Mouse (Mus musculus) Patski (cell line): ENCODE data around the gene Cpt2. TPM values are rescaled to one million over a fixed set of nuclear protein-coding genes. Genes with fewer than 3 reads are reported as not detected.

Experiments used
- ATAC-seq: fragments of 100-300 bp; one replicate; pipeline ENCODE4 v1.8.0; 2021
- CTCF ChIA-PET: fragments of 350-600 bp; sonication (Branson Sonifier 250); formaldehyde crosslinking; loops from one replicate; lab custom pipeline; 2022; ENCODE audit warnings: inconsistent platforms; lab: Charles Lee
- POLR2A ChIA-PET: fragments of 350-600 bp; sonication (Branson Sonifier 250); formaldehyde crosslinking; loops from one replicate; lab custom pipeline; 2022; ENCODE audit warnings: antibody characterized with exemption, inconsistent platforms; lab: Charles Lee
- DNase-seq: peaks from one replicate; pipeline ENCODE4 v3.0.0-alpha.2; 2011; ENCODE audit warnings: low read depth, low spot score
- H3K27me3 ChIP-seq: fragments of 371-371 bp; one replicate; pipeline ENCODE4 v1.5.1; 2021
- CTCF ChIP-seq: fragments of 100-300 bp; IDR thresholded peaks from one replicate; pipeline ENCODE4 v1.5.1; 2021
- in situ Hi-C: fragments of 300-500 bp; cut with MboI; formaldehyde crosslinking; loops from 3 replicates; pipeline ENCODE4 v1.11.1; 2018; ENCODE audit warnings: low pct_unique_long_range_greater_than_20kb, mixed read lengths
- polyA plus RNA-seq: library from polyadenylated mRNA; unstranded; gene quantifications from one replicate; pipeline ENCODE4 v1.2.3, GENCODE M21; 2021

The Cpt2 gene
- polyA plus RNA-seq, 1 experiment from 2014 or later = 46.6 TPM

DNA sequence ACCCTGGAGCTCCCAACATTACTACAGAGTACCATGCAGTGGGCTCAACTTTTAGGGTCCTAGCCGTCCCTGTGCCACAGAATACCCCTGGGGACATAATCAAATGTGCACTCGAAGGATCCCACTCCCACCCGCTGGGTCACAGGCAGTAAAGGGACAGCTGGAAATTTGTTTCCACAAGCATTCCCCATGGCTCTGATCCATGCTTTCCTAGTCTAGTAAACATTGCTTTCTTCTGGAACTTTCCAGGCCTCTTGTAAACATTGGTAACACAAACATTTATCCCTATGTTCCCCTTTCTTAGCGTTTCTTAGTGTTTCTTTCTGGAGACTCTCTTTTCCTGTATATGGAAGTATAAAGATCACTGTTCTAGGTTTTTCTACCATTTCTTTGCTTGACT, 26.5 kb upstream of the Cpt2 start:
- DNase-seq (no peak), ATAC-seq (no peak)
- ChIA-PET POLR2A (no interaction called here), CTCF (interaction anchor here (1.3 kb wide), 1 partner anchor 13 kb away, joined by 7 read pairs; no protein-coding TSS in a partner anchor)
- no peak for TF ChIP-seq CTCF
- no peaks in the 10 kb centered on the region for H3K27me3 ChIP-seq
- in situ Hi-C loops = no loop called here

DNA sequence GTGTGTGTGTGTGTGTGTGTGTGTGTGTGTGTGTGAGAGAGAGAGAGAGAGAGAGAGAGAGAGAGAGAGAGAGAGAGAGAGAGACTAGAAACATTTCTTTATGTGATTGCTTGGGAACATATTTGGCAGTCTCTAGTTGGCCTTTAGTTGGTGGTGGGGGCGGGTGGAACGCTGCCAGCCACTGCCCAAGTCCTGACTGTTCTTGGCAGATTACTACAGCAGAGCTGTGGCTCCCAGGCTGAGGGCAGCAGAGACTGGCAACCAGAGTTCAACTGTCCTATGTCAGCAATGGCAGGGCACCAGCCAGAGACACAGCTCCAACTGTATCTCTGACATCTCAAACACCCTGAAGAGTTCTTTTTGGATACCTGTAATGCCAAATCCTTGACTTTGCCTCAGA, 20.7 kb upstream of the Cpt2 start:
- TF ChIP-seq CTCF = no peak
- H3K27me3 ChIP-seq = no peaks in the 10 kb centered on the region

GRCm38 (mm10) chr4:107942741-107943140, 19.3 kb upstream of the Cpt2 start:
- ChIA-PET POLR2A (no interaction called here), CTCF (no interaction called here)
- DNase-seq = no peak
- in situ Hi-C loops = no loop called here
- TF ChIP-seq CTCF = no peak
- no peak for ATAC-seq
- H3K27me3 ChIP-seq = no peaks in the 10 kb centered on the region

More for the DNA sequence above, 20.7 kb upstream of the Cpt2 start:
- ChIA-PET POLR2A (interaction anchor here (0.7 kb wide), 1 partner anchor 97 kb away, joined by 4 read pairs; no protein-coding TSS in a partner anchor), CTCF (interaction anchor here (1.4 kb wide), 1 partner anchor 106 kb away, joined by 3 read pairs; no protein-coding TSS in a partner anchor)
- in situ Hi-C loops = no loop called here
- ATAC-seq (no peak), DNase-seq (no peak)

GRCm38 (mm10) chr4:107938124-107938523, 14.7 kb upstream of the Cpt2 start:
- POLR2A ChIA-PET = no interaction called here
- DNase-seq (no peak), ATAC-seq (no peak)
- no peaks in the 10 kb centered on the region for H3K27me3 ChIP-seq
- in situ Hi-C loops = no loop called here
- TF ChIP-seq CTCF = no peak
- CTCF ChIA-PET = interaction anchor here (1.1 to 2.8 kb wide), 7 partner anchors 11 to 205 kb away, joined by 3 to 9 read pairs (median 6); no protein-coding TSS in a partner anchor

DNA sequence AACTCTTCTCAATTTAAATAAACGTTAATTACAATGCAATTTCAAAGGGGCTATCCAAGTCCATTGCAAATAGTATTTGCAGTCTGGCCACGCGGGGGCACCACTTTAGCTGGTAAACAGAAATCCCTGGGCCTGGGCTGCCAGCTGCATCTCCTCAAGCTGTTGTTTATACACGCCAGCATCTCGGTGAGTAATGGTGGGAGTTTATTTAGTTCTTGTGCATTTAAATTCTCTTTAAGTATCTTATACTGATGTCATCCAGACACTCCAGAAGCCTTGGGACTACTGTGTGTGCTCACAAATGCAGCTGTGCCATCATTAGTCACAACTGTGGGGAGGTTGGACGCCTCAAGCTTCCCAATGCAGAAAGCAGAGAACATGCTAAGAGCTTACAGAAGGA, 13.9 kb upstream of the Cpt2 start:
- no peak for DNase-seq
- ChIA-PET POLR2A (no interaction called here), CTCF (interaction anchor here (0.8 to 2.8 kb wide), 11 partner anchors 8 to 205 kb away, joined by 3 to 9 read pairs (median 3); no protein-coding TSS in a partner anchor)
- no peak for ATAC-seq
- in situ Hi-C loops = no loop called here
- peak; percentile 77 for TF ChIP-seq CTCF
- no peaks in the 10 kb centered on the region for H3K27me3 ChIP-seq

DNA sequence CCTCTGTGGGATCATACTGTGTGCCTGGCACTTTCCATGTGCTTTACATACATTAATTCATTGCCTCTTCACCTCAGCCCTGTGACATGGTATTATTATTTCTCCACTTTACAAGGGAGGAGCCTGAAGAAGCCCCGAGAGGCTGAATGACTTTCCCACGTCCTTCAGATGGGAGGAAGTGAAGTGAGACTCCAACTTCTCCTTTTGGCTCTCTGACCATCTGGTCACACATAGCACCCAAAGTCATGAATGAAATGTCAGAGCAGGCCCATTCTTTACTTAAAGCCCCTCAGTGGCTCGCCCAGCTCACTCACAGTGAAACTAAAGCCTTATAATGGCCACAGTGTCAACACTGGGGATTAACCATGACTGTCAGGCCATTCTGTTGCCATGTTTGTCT, 11.8 kb upstream of the Cpt2 start:
- DNase-seq (no peak), ATAC-seq (no peak)
- TF ChIP-seq CTCF = no peak
- CTCF ChIA-PET = no interaction called here
- H3K27me3 ChIP-seq = no peaks in the 10 kb centered on the region
- in situ Hi-C loops = no loop called here
- POLR2A ChIA-PET = no interaction called here

- ChIA-PET CTCF (no interaction called here), POLR2A (no interaction called here)
- TF ChIP-seq CTCF = no peak
- no peak for ATAC-seq
- no peak for DNase-seq
- in situ Hi-C loops = no loop called here
- no peaks in the 10 kb centered on the region for H3K27me3 ChIP-seq
These were observed 9.8 kb upstream of the Cpt2 start for GRCm38 (mm10) chr4:107933239-107933638.

GRCm38 (mm10) chr4:107931453-107931852, 8.0 kb upstream of the Cpt2 start:
- DNase-seq (no peak), ATAC-seq (no peak)
- ChIA-PET CTCF (interaction anchor here (1.6 kb wide), 1 partner anchor 395 kb away, joined by 5 read pairs; no protein-coding TSS in a partner anchor), POLR2A (no interaction called here)
- TF ChIP-seq CTCF = peak; percentile 48
- in situ Hi-C loops = no loop called here
- no peaks in the 10 kb centered on the region for H3K27me3 ChIP-seq

GRCm38 (mm10) chr4:107928726-107929125, 5.3 kb upstream of the Cpt2 start:
- ATAC-seq = no peak
- in situ Hi-C loops = no loop called here
- DNase-seq = no peak
- ChIA-PET POLR2A (no interaction called here), CTCF (no interaction called here)
- TF ChIP-seq CTCF = no peak
- H3K27me3 ChIP-seq = no peaks in the 10 kb centered on the region

GRCm38 (mm10) chr4:107928269-107928668, 4.9 kb upstream of the Cpt2 start:
- H3K27me3 ChIP-seq = no peaks in the 10 kb centered on the region
- in situ Hi-C loops = no loop called here
- no peak for TF ChIP-seq CTCF
- POLR2A ChIA-PET = no interaction called here
- DNase-seq = no peak
- CTCF ChIA-PET = no interaction called here
- no peak for ATAC-seq

DNA sequence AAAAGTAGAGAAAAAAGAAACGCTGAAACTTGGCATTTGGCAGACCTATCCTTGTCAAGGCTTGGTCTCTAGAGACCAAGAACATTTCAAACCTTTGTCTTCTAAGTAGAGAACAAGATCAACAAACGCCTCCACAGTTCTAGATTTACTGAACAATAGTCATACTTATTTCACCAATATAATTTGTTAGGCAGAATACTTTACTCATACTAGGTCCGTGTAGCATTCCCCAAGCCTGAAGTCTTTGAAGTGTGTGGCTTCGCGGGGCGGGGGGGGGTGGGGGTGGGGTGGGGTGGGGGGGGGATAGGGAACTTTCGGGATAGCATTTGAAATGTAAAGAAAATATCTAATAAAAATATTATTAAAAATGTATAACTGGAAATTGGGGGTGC, 389 bp upstream of the Cpt2 start:
- H3K27me3 ChIP-seq = no peaks in the 10 kb centered on the region
- TF ChIP-seq CTCF = no peak
- no peak for DNase-seq
- in situ Hi-C loops = no loop called here
- ChIA-PET POLR2A (interaction anchor here (0.6 kb wide), 1 partner anchor 403 kb away, joined by 5 read pairs; no protein-coding TSS in a partner anchor), CTCF (no interaction called here)
- ATAC-seq = no peak

GRCm38 (mm10) chr4:107921952-107922351, 1.5 kb downstream of the Cpt2 start:
- no peak for TF ChIP-seq CTCF
- DNase-seq = no peak
- H3K27me3 ChIP-seq = no peaks in the 10 kb centered on the region
- no peak for ATAC-seq
- in situ Hi-C loops = no loop called here
- ChIA-PET POLR2A (interaction anchor here (1.1 kb wide), 1 partner anchor 11 kb away, joined by 3 read pairs; no protein-coding TSS in a partner anchor), CTCF (no interaction called here)
